Mouse (Mus musculus) testis, adult 2 months (tissue): ENCODE measurements at regions not wholly inside any gene's neighbourhood (a gene's known extent, or its start where the extent isn't known, plus 50 kb on each side); places are given as distances from the start of the nearest gene placed in this dataset.
"Not testable (repeated sequence)": the region's sequence is repeated elsewhere in the genome, so short reads cannot be mapped to it uniquely, and the experiment has no call there.

Source experiments
- H3K27ac ChIP-seq: fragments of 200-500 bp; 2 replicates; pipeline ENCODE4 v1.5.1; 2012; ENCODE audit warnings: low read depth, low read length; ENCODE audit not compliant: control insufficient read depth, insufficient read depth
- H3K27me3 ChIP-seq: fragments of 200-500 bp; 2 replicates; pipeline ENCODE4 v1.6.1; 2012; ENCODE audit warnings: mild to moderate bottlenecking, low read length, moderate library complexity; ENCODE audit not compliant: control insufficient read depth, insufficient read depth
- H3K36me3 ChIP-seq: fragments of 200-500 bp; 2 replicates; pipeline ENCODE4 v1.6.1; 2012; ENCODE audit warnings: mild to moderate bottlenecking, low read length; ENCODE audit not compliant: control insufficient read depth, insufficient read depth
- H3K4me1 ChIP-seq: fragments of 200-500 bp; 2 replicates; pipeline ENCODE4 v1.6.1; 2012; ENCODE audit warnings: low read length; ENCODE audit not compliant: control insufficient read depth, insufficient read depth
- H3K4me3 ChIP-seq: fragments of 200-500 bp; 2 replicates; pipeline ENCODE4 v1.5.1; 2012; ENCODE audit warnings: low read depth, mild to moderate bottlenecking, low read length, moderate library complexity, mixed read lengths; ENCODE audit not compliant: control insufficient read depth
- CTCF ChIP-seq: fragments of 200-500 bp; IDR thresholded peaks from 2 replicates; pipeline ENCODE4 v1.5.1; 2012; ENCODE audit warnings: low read depth, mild to moderate bottlenecking, inconsistent platforms, low read length, moderate library complexity; ENCODE audit not compliant: control insufficient read depth, insufficient read depth, insufficient replicate concordance
- POLR2A ChIP-seq: fragments of 200-500 bp; IDR thresholded peaks from 2 replicates; pipeline ENCODE4 v1.6.1; 2012; ENCODE audit warnings: low read depth, mild to moderate bottlenecking, inconsistent platforms, low read length, moderate library complexity; ENCODE audit not compliant: control insufficient read depth

DNA sequence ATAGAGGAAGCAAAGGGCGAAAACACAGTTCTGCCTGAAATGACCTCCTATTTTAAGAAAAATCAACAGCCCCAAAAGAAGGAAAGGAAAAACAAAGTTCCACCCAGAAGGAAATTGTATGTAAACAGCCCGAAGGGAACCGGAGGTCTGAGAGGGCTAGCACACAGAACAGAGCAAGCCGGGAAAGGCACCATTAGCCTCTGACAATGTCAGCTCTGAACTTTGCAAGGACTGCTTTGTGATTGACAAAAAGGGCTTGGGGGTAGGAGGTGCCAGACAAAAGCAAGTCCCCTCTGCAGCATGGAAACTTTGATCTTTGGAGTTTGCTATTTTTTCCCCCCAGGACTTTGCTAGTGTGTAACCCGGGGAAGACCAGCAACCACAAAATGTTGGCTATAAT, 86.8 kb upstream of the Slc25a13 start:
- Histone ChIP-seq H3K4me3 (no peak overlapping the region), H3K27ac (no peak overlapping the region)
- TF ChIP-seq CTCF (no peak), POLR2A (no peak)

DNA sequence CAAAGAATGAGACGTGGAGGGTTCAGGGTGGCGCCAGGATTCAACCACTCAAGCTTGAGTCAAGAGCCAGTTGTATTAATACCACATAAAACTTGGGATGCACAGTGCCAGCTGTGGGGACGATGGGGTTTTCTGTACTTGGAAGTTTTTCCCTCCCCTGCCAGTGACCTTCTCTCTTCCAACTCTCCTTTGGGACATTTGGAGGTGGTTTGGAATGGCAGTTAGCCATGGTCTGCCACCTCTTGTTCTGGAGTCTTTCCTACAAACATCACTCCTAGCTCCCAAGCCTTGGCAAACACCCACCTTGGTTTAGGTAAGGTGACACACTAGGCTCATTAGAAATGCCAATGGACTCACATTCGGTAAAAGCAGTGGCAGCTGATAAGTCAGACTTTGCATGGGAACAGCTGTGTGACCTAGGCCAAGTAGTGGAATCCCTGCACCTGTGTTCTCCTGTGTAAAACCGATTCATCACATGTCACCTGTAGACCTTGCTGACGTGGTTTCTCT, 84.1 kb upstream of the Slc25a13 start:
- H3K4me1 ChIP-seq, result no peaks in the 10 kb centered on the region
- no peaks in the 10 kb centered on the region for H3K27me3 ChIP-seq
- no peak overlapping the region for H3K27ac ChIP-seq
- H3K4me3 ChIP-seq, result no peak overlapping the region
- H3K36me3 ChIP-seq, result no peaks in the 10 kb centered on the region; the same call in 1 of the 2 replicates
- TF ChIP-seq CTCF (no peak), POLR2A (no peak)

More for the DNA sequence above, 86.8 kb upstream of the Slc25a13 start:
- no peaks in the 10 kb centered on the region for H3K4me1 ChIP-seq
- H3K36me3 ChIP-seq, result no peaks in the 10 kb centered on the region; the same call in 1 of the 2 replicates
- H3K27me3 ChIP-seq, result no peaks in the 10 kb centered on the region

GRCm38 (mm10) chr6:6298867-6299852, 82.2 kb upstream of the Slc25a13 start:
- Histone ChIP-seq H3K36me3 (no peaks in the 10 kb centered on the region; the same call in 1 of the 2 replicates), H3K27me3 (no peaks in the 10 kb centered on the region), H3K27ac (no peak overlapping the region), H3K4me1 (no peaks in the 10 kb centered on the region), H3K4me3 (no peak overlapping the region)
- no peak for TF ChIP-seq POLR2A

DNA sequence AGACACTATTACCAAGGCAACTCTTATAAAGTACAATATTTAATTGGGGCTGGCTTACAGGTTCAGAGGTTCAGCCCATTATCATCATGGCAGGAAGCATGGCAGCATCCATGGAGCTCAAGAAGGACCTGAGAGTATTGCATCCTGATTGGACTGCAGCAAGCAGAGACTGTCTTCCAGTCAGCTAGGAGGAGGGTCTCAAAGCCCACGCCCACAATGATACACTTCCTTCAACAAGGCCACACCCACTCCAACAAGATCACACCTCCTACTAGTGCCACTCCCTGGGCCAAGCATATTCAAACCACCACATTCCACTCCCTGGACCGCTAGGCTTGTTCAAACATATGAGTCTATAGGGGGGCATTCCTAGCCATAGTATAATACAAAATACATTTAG, 78.6 kb upstream of the Slc25a13 start:
- H3K36me3 ChIP-seq, H3K4me3 ChIP-seq, H3K27me3 ChIP-seq, H3K27ac ChIP-seq, H3K4me1 ChIP-seq: not testable (repeated sequence)

DNA sequence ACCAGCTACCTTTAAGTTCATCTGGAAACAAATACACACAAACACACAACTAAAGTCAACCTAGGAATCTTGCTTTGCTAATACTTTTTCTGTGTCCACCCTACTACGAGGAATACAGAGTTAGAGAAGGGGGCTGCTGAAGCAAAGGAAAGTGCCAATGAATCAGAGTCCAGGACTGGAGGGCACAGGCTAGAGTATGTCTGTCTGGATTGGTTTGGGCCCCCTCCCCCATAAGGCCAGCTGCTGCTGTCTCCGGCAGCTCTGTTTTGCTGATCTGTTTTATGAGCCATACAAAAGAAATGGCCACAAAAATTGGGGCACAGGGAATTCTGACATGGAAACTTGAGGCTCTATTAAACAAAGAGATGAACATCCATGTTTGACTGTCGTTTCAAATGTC, 74.8 kb upstream of the Slc25a13 start:
- H3K27me3 ChIP-seq, result no peaks in the 10 kb centered on the region
- no peaks in the 10 kb centered on the region; the same call in 1 of the 2 replicates for H3K36me3 ChIP-seq
- no peak overlapping the region for H3K27ac ChIP-seq
- no peak overlapping the region for H3K4me3 ChIP-seq
- peaks cover 3% of the 10 kb centered on the region for H3K4me1 ChIP-seq
- TF ChIP-seq CTCF (no peak), POLR2A (no peak)

DNA sequence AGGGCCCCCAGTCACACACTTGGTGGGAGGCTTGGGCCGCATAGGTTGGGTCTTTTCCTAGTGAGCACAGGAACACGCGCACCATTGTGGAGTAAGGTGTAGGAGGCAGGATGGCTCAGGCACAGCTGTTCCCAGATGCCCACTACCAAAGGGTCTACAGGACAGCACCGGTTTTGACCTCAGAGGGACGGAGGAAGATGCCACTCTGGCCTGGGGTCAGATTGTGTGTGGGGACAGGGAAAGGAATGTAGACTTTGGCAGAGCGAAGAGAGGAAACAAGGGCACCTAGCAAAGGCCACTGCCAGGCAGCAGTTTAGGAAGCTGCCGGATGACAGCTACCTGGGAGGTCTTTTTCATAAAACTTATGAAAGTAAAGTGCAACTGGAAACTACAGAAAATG, 73.5 kb upstream of the Slc25a13 start:
- no peaks in the 10 kb centered on the region; the same call in 1 of the 2 replicates for H3K36me3 ChIP-seq
- no peaks in the 10 kb centered on the region for H3K27me3 ChIP-seq
- H3K4me1 ChIP-seq, result peaks cover 3% of the 10 kb centered on the region
- H3K27ac ChIP-seq, result no peak overlapping the region
- TF ChIP-seq POLR2A (no peak), CTCF (no peak)
- H3K4me3 ChIP-seq, result no peak overlapping the region

DNA sequence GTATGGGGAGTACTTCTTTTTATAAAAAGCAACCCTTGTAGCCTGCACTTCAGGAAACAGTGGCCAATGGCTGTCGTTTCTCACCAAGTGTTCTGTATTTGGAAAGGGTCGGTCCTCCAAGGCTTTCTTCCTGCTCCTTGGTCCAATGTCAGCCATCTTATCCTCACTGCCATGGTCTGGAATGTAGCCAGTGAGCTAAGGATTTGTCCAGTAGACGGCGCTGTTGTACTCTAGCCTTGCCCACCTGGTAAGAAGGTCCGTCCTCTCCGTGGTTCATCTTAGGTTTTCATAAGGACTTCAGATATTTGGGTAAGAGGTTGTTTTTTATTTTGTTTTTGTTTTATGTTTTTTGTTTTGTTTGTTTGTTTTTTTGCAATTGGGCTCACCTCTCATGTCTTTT, 72.8 kb upstream of the Slc25a13 start:
- H3K27ac ChIP-seq, result no peak overlapping the region
- no peaks in the 10 kb centered on the region; the same call in 1 of the 2 replicates for H3K36me3 ChIP-seq
- no peaks in the 10 kb centered on the region for H3K27me3 ChIP-seq
- no peak for TF ChIP-seq POLR2A
- TF ChIP-seq CTCF, result peak; percentile 83; the same call in 1 of the 2 replicates
- H3K4me1 ChIP-seq, result peaks cover 3% of the 10 kb centered on the region
- peak overlapping the region; percentile 23; the same call in 1 of the 2 replicates for H3K4me3 ChIP-seq
